Mouse (Mus musculus): ENCODE results near the gene Bcap29. TPM values are rescaled to one million over a fixed set of nuclear protein-coding genes. Genes with fewer than 3 reads are reported as not detected.
"Not testable (repeated sequence)": the region's sequence is repeated elsewhere in the genome, so short reads cannot be mapped to it uniquely, and the experiment has no call there.

Gene Bcap29
- total RNA-seq, 2 experiments from 2014 or later: 31.6 to 32.1 TPM

- DNase-seq (ENCODE audit: low spot score): no peak
These were observed 53.7 kb downstream of the Bcap29 start for GRCm38 (mm10) chr12:31580634-31581318.

GRCm38 (mm10) chr12:31578691-31579476, 55.6 kb downstream of the Bcap29 start:
- no peak for DNase-seq (ENCODE audit: low spot score)

GRCm38 (mm10) chr12:31574506-31574905, 60.0 kb downstream of the Bcap29 start:
- no peak for DNase-seq (ENCODE audit: low spot score)

- DNase-seq (ENCODE audit: low spot score): no peak
These were observed 64.7 kb downstream of the Bcap29 start for GRCm38 (mm10) chr12:31569784-31570183.

GRCm38 (mm10) chr12:31568661-31569060, 65.8 kb downstream of the Bcap29 start:
- no peak for DNase-seq (ENCODE audit: low spot score)

DNA sequence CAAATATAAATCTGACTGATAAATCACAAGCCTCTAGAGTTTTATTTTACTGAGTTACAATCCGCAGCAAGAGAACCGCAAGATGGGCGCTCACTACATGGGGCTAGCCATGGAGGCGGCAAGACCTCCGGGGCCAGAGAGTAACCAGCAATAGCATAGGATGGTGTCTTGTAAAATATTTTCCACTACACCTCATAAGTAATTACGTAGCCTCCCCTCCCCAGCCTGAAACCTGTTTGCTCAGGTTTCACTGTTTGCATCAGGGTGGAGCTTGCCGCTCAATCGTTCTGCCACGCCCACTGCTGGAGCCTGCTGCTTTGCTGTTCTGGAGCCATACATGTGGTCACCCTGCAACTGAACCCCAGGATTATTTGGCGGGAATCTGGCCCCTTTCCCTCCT, 66.9 kb downstream of the Bcap29 start:
- DNase-seq (ENCODE audit: low spot score): not testable (repeated sequence)

DNA sequence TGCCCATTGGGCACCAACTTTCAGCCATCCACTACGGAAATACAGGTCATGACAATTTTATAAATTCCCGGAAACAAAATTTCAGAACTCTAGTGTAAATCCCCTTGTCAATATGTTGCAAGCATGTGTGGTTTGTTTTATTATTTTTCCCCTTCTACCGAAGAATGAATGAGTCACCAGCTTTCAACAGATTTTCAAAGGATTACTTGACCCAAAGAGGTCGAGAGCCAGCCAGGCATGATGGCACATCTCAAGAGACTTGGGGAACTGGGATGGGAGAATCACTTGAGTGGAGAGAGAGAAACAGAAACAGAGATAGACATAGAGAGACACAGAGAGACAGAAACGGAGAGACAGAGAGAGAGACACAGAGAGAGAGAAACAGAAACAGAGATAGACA, 73.7 kb downstream of the Bcap29 start:
- DNase-seq (ENCODE audit: low spot score): no peak

- no peak for DNase-seq (ENCODE audit: low spot score)
These were observed 74.5 kb downstream of the Bcap29 start for GRCm38 (mm10) chr12:31560002-31560401.

DNA sequence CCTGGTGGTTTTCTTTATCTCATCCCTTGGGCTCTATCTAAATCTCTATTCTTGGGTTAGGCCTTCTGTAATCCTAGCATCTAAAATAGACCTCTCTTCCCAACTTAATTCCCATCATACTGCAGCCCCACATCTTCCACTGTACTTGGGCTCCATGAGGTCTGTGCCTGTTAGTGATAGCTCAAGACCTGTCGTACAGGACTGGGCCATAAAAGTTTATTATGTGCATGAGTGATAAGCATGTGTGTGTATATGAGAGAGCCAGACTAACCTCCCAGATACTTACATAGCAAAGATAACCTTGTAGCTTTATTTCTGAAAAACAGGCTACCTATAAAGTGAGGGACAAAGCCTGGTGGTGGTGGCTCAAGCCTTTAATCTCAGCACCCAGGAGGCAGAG, 80.1 kb downstream of the Bcap29 start:
- DNase-seq (ENCODE audit: low spot score): no peak

DNA sequence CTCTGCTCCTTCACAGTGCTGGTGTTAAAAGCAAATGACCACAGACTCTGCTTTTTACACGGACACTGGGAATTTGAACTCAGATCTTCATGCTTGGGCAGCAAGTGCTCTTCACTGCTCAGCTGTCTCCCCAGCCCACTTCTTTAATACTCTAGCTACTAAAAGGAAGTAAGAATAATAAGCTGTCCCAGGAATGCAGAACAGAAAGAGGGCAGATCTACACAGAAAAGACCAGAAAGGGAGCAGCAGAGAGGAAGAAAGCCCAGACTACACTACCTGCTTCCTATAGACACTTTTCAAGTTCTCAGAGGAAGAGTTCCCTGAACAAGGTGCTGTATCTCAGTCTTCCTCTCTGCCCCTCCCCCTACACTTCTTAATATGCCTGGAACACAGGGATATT, 83.2 kb downstream of the Bcap29 start:
- DNase-seq (ENCODE audit: low spot score): no peak

- DNase-seq (ENCODE audit: low spot score): no peak
These were observed 88.4 kb downstream of the Bcap29 start for GRCm38 (mm10) chr12:31546061-31546460.

DNA sequence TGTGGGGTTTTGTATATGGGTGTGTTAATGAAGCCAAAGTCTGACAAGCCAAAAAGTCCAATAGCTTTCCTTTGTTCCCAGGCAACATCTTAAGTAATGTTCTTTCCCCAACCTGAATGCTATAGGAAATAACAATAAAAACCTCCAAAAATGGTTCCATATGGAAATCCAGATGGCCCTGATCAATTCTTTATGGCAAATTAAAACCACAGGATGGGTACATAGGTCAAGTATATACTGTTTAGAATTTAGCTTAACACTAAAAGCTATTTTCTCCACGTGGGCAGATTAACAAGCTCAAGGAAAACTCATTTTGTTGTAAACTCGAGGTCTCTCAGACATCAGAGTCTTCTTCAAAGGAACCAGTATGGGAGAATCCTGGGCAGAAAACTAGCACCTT, 89.2 kb downstream of the Bcap29 start:
- DNase-seq (ENCODE audit: low spot score): no peak

GRCm38 (mm10) chr12:31541541-31541940, 92.9 kb downstream of the Bcap29 start:
- DNase-seq (ENCODE audit: low spot score): no peak

Other genes starting within 250 kb of the Bcap29 start
- gene Slc26a3, start 243.8 kb downstream of the Bcap29 start, total RNA-seq (2021): not detected
- gene Cbll1, start 135.0 kb downstream of the Bcap29 start, total RNA-seq (2021): 10 to 100 TPM in 1 of 2 experiments, 1 to 10 TPM in 1; 10.0 to 12.6 TPM
- not detected for gene Slc26a4, start 74.7 kb downstream of the Bcap29 start, total RNA-seq (2021)
- 1 to 10 TPM; 3.7 to 4.0 TPM for gene Dus4l, start 20.2 kb upstream of the Bcap29 start, total RNA-seq (2021)
- gene Cog5, start 20.2 kb upstream of the Bcap29 start, total RNA-seq (2021): 10 to 100 TPM; 33.4 to 33.9 TPM
- not detected for gene Gpr22, start 79.3 kb upstream of the Bcap29 start, total RNA-seq (2021)

Measured in gastrocnemius, adult 18-20 months (tissue).